Mouse (Mus musculus) liver, adult 2 months (tissue): ENCODE results near the gene Add2.

Source experiments
- CTCF ChIP-seq: fragments of 200-500 bp; IDR thresholded peaks from 2 replicates; pipeline ENCODE4 v1.5.1; 2011; ENCODE audit warnings: low read depth, low read length, control low read depth
- POLR2A ChIP-seq: fragments of 200-500 bp; IDR thresholded peaks from 2 replicates; pipeline ENCODE4 v1.6.1; 2011; ENCODE audit warnings: low read length, control low read depth; ENCODE audit not compliant: insufficient read depth; ENCODE audit errors: extremely low read depth

GRCm38 (mm10) chr6:86152676-86153075, 124.2 kb downstream of the Add2 start:
- TF ChIP-seq CTCF (no peak), POLR2A (no peak)
